ENCODE assay signal across 11 mouse cellular contexts in the genomic region with DNA sequence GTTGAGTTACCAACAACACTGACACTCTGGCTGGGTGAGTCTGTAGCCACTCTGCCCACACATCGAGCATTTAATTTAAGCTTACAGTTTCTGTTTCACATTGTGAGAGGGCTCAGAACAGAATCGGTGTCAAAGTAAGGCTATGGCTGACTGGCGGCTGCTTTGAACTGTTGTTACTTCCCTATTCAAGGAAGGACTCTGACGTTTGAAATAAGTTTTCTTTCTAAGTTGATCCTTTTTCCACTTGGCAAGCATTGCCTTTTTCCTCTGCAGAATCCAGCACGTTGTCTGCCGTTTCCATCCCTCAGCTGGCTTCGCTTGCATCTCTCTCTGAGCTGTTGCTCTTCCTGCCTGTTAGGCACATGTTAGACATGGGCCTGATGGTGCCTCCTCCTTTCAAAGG. TPM values are rescaled to one million over a fixed set of nuclear protein-coding genes. Genes with fewer than 3 reads are reported as not detected.
A peak's percentile ranks its signal among the peaks of the same experiment; 100 is the strongest.
DNase-seq lines count a peak whose midpoint lies in the region; ATAC-seq and TF ChIP-seq lines count a peak whose summit lies in the region.
"Had no signal": no experiment of that assay in that cellular context is flagged by ENCODE, and none has a peak within 500 bp of the region (broad histone marks: within the 10 kb centered on the region; RNA-seq: fewer than 3 reads in every experiment).

No protein-coding gene starts in this region.

- ATAC-seq in lung, embryonic 15.5 days (ENCODE audit: borderline replicate concordance, extremely low read depth, low FRiP score, low TSS enrichment): no peak
- ATAC-seq in heart, embryonic 14.5 days (ENCODE audit: insufficient number of reproducible peaks, insufficient read depth, low FRiP score, low read depth): no peak
- no peak for ATAC-seq in stomach, embryonic 14.5 days (ENCODE audit: insufficient number of reproducible peaks, insufficient read depth, low FRiP score, low read depth)
- ATAC-seq: forebrain, embryonic 15.5 days; hindbrain, embryonic 16.5 days had no signal

- H3K4me2 ChIP-seq in lung, embryonic 15.5 days: no peak overlapping the region
- H3K4me2 ChIP-seq in heart, embryonic 14.5 days (ENCODE audit: low read length): no peak overlapping the region
- H3K4me2 ChIP-seq in stomach, embryonic 14.5 days (replicated peaks; ENCODE audit: low read depth, low read length): no peak overlapping the region
- H3K4me2 ChIP-seq: forebrain, embryonic 15.5 days had no signal

- no peak for TF ChIP-seq POLR2A in bone marrow, adult 2 months (IDR thresholded peaks at IDR 0.05; ENCODE audit: borderline replicate concordance, control insufficient read depth, low read depth, low read length)

- no peak for DNase-seq in lung, postnatal 14 days
- no peak for DNase-seq in embryo, embryonic 11 days
- no peak for DNase-seq in layer of hippocampus, adult 18-20 months (ENCODE audit: low spot score in 2 of 2)
- DNase-seq: retina, postnatal 1 day had no signal

- WGBS in lung, embryonic 15.5 days: 56% methylated on average over 7 of the region's 7 CpGs
- 23% methylated on average over 7 of the region's 7 CpGs for WGBS in bone marrow, adult 2 months
- 65% methylated on average over 7 of the region's 7 CpGs for WGBS in heart, embryonic 14.5 days
- WGBS in stomach, embryonic 14.5 days: 53% methylated on average over 7 of the region's 7 CpGs

- H3K4me1 ChIP-seq in lung, embryonic 15.5 days: peaks cover 15% of the 10 kb centered on the region
- H3K4me1 ChIP-seq in bone marrow, adult 2 months (ENCODE audit: control insufficient read depth, insufficient read depth, low read length): peaks cover 3% of the 10 kb centered on the region; the same call in 1 of the 2 replicates
- H3K4me1 ChIP-seq in heart, embryonic 14.5 days (ENCODE audit: control insufficient read depth in 2 of 2, insufficient read depth in 2 of 2, low read length in 2 of 2): peaks cover 2 to 12% of the 10 kb centered on the region in 2 experiments; a peak in 2 of 4 replicates
- peaks cover 4% of the 10 kb centered on the region; the same call in 1 of the 2 replicates for H3K4me1 ChIP-seq in stomach, embryonic 14.5 days (ENCODE audit: control insufficient read depth, insufficient read depth, low read length)

- H3K27ac ChIP-seq in lung, embryonic 15.5 days: 0 out of 2 replicates have a peak overlapping the region, but pooled peaks have one; percentile 33
- H3K27ac ChIP-seq in bone marrow, adult 2 months (ENCODE audit: control insufficient read depth, insufficient read depth, low read depth, low read length, poor library complexity): peak overlapping the region; percentile 70
- peak overlapping the region; percentile 3 to 39; a peak in 1 of 4 replicates for H3K27ac ChIP-seq in heart, embryonic 14.5 days (replicated peaks in 1 of 2; ENCODE audit: control insufficient read depth in 1 of 2, insufficient read depth in 1 of 2, low read depth in 2 of 2, low read length in 2 of 2)
- peak overlapping the region; percentile 28; the same call in 1 of the 2 replicates for H3K27ac ChIP-seq in stomach, embryonic 14.5 days (ENCODE audit: low read length)
- H3K27ac ChIP-seq: forebrain, embryonic 15.5 days had no signal

- no peak overlapping the region for H3K4me3 ChIP-seq in lung, embryonic 15.5 days
- H3K4me3 ChIP-seq in bone marrow, adult 2 months (replicated peaks; ENCODE audit: control insufficient read depth, low read depth, low read length): no peak overlapping the region
- no peak overlapping the region for H3K4me3 ChIP-seq in heart, embryonic 14.5 days (ENCODE audit: control insufficient read depth in 1 of 2, insufficient read depth in 1 of 2, low read depth in 1 of 2, low read length in 2 of 2)
- H3K4me3 ChIP-seq in stomach, embryonic 14.5 days (ENCODE audit: low read depth, low read length): no peak overlapping the region
- H3K4me3 ChIP-seq: forebrain, embryonic 15.5 days; myocyte had no signal

- no peak for TF ChIP-seq CTCF in bone marrow, adult 2 months (IDR thresholded peaks at IDR 0.05; ENCODE audit: control insufficient read depth, insufficient read depth, low read length)

- H3K36me3 ChIP-seq in lung, embryonic 15.5 days: no peaks in the 10 kb centered on the region
- peaks cover 13% of the 10 kb centered on the region; the same call in 1 of the 2 replicates for H3K36me3 ChIP-seq in heart, embryonic 14.5 days (ENCODE audit: control insufficient read depth, insufficient read depth, low read length)
- no peaks in the 10 kb centered on the region for H3K36me3 ChIP-seq in stomach, embryonic 14.5 days (ENCODE audit: control insufficient read depth, insufficient read depth, low read length)
- H3K36me3 ChIP-seq: forebrain, embryonic 15.5 days had no signal

- H3K9ac ChIP-seq in lung, embryonic 15.5 days: no peak overlapping the region
- no peak overlapping the region for H3K9ac ChIP-seq in heart, embryonic 14.5 days (ENCODE audit: low read length)
- no peak overlapping the region for H3K9ac ChIP-seq in stomach, embryonic 14.5 days (replicated peaks; ENCODE audit: low read depth, low read length)
- H3K9ac ChIP-seq: forebrain, embryonic 15.5 days had no signal

- H3K9me3 ChIP-seq in lung, embryonic 15.5 days: no peaks in the 10 kb centered on the region
- no peaks in the 10 kb centered on the region for H3K9me3 ChIP-seq in heart, embryonic 14.5 days (ENCODE audit: control insufficient read depth, low read length)
- H3K9me3 ChIP-seq in stomach, embryonic 14.5 days (ENCODE audit: control insufficient read depth, low read depth, low read length): no peaks in the 10 kb centered on the region
- H3K9me3 ChIP-seq: forebrain, embryonic 15.5 days had no signal

- no peaks in the 10 kb centered on the region for H3K27me3 ChIP-seq in lung, embryonic 15.5 days
- no peaks in the 10 kb centered on the region for H3K27me3 ChIP-seq in heart, embryonic 14.5 days (ENCODE audit: control insufficient read depth, insufficient read depth, low read length)
- no peaks in the 10 kb centered on the region for H3K27me3 ChIP-seq in stomach, embryonic 14.5 days (ENCODE audit: control insufficient read depth, insufficient read depth, low read length)
- H3K27me3 ChIP-seq: forebrain, embryonic 15.5 days had no signal

RNA-seq across cellular contexts. Expression of a gene that starts 38.7 kb away (rescaled TPM):
- polyA plus RNA-seq in lung, embryonic 15.5 days (2015; fragmentation: Nextera tagmentation; extraction: Ambion mirVana): 44.5 and 46.0 TPM in 2 replicates
- polyA plus RNA-seq in bone marrow, adult 2 months (2011; ENCODE audit: insufficient read depth, insufficient read length, low replicate concordance, missing spikeins): 4.7 and 5.7 TPM in 2 replicates
- polyA plus RNA-seq in heart, embryonic 14.5 days (2014; fragmentation: Nextera tagmentation; extraction: Ambion mirVana): 41.9 and 43.7 TPM in 2 replicates
- 44.2 and 54.1 TPM in 2 replicates for polyA plus RNA-seq in stomach, embryonic 14.5 days (2014; fragmentation: Nextera tagmentation; extraction: Ambion mirVana)
- 10 to 100 TPM; 16.0 to 17.5 TPM for total RNA-seq in layer of hippocampus, adult 18-20 months (2021)

RNA-seq across cellular contexts. Expression of a gene that starts 47.3 kb away (rescaled TPM):
- 0.36 and 0.40 TPM in 2 replicates for polyA plus RNA-seq in lung, embryonic 15.5 days (2015; fragmentation: Nextera tagmentation; extraction: Ambion mirVana)
- polyA plus RNA-seq in bone marrow, adult 2 months (2011; ENCODE audit: insufficient read depth, insufficient read length, low replicate concordance, missing spikeins): 8.9 and 14.8 TPM in 2 replicates
- 1.3 and 1.5 TPM in 2 replicates for polyA plus RNA-seq in heart, embryonic 14.5 days (2014; fragmentation: Nextera tagmentation; extraction: Ambion mirVana)
- 0.98 and 1.6 TPM in 2 replicates for polyA plus RNA-seq in stomach, embryonic 14.5 days (2014; fragmentation: Nextera tagmentation; extraction: Ambion mirVana)
- total RNA-seq in layer of hippocampus, adult 18-20 months (2021): 10 to 100 TPM; 31.4 to 32.5 TPM
